Mouse (Mus musculus): ENCODE results near the gene Lrrc72. TPM values are rescaled to one million over a fixed set of nuclear protein-coding genes. Genes with fewer than 3 reads are reported as not detected.

The Lrrc72 gene
- polyA plus RNA-seq, 1 experiment from 2014 or later: not detected

DNA sequence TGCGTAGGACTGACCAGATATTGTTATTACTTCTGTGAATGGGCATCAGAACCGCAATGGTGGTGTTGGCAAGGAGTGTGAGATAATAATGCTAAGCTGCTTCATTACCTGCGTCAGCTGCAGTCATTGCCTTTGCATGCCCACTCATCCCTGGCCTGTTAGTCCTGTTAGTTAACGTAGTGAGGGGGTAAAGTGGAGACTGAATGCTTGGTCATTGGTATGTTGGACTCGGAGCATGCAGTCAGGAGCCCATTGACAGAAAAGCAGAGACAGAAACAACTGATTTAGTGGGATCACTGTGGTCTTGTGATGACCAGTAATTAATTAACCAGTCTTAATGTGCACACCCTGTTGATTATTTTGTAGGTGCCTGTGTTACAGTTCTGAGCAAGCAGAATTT, 76.0 kb downstream of the Lrrc72 start:
- Histone ChIP-seq H3K4me2 (ENCODE audit: low read depth, severe bottlenecking) (no peak overlapping the region), H3K27me3 (ENCODE audit: control insufficient read depth, insufficient read depth, low read length) (no peaks in the 10 kb centered on the region), H3K27ac (replicated peaks; ENCODE audit: low read depth, low read length) (no peak overlapping the region), H3K4me3 (ENCODE audit: low read depth, low read length) (no peak overlapping the region), H3K36me3 (ENCODE audit: control insufficient read depth, insufficient read depth, low read length) (peaks cover 6% of the 10 kb centered on the region; the same call in 1 of the 2 replicates), H3K9me3 (ENCODE audit: control insufficient read depth, low read length) (no peaks in the 10 kb centered on the region), H3K9ac (ENCODE audit: low read length) (no peak overlapping the region), H3K4me1 (ENCODE audit: control insufficient read depth, insufficient read depth, low read length) (no peaks in the 10 kb centered on the region)
- WGBS: 97% methylated on average over 5 of the region's 5 CpGs
- DNase-seq (ENCODE audit: low spot score): no peak
- no peak for ATAC-seq (ENCODE audit: insufficient number of reproducible peaks, low FRiP score, low TSS enrichment, low read depth)

DNA sequence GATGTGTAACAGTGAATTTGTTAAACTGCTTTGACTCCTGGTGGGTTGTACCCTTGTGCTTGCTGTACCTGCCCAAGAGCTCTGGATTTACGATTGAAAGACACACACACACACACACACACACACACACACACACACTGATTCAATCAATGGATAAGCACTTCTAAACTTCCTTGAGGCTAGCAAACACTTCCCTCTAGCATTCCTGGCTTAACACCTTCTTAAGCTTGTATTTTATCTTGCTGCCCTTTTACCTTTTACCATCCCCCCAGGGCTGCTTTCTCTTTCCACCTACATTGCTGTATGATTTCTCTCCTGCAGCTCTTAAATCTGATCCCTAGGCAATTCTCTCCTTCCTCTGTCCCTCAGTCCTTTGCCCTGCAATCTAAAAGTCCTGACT, 87.9 kb downstream of the Lrrc72 start:
- no peak for DNase-seq (ENCODE audit: low spot score)
- ATAC-seq (ENCODE audit: insufficient number of reproducible peaks, low FRiP score, low TSS enrichment, low read depth): no peak
- Histone ChIP-seq H3K9me3 (ENCODE audit: control insufficient read depth, low read length) (no peaks in the 10 kb centered on the region), H3K36me3 (ENCODE audit: control insufficient read depth, insufficient read depth, low read length) (no peaks in the 10 kb centered on the region), H3K9ac (ENCODE audit: low read length) (no peak overlapping the region), H3K4me2 (ENCODE audit: low read depth, severe bottlenecking) (no peak overlapping the region), H3K27me3 (ENCODE audit: control insufficient read depth, insufficient read depth, low read length) (no peaks in the 10 kb centered on the region), H3K4me3 (ENCODE audit: low read depth, low read length) (no peak overlapping the region), H3K4me1 (ENCODE audit: control insufficient read depth, insufficient read depth, low read length) (peaks cover 4% of the 10 kb centered on the region; the same call in 1 of the 2 replicates), H3K27ac (replicated peaks; ENCODE audit: low read depth, low read length) (0 out of 2 replicates have a peak overlapping the region, but pooled peaks have one; percentile 3)
- 8% methylated on average over 1 of the region's 1 CpGs for WGBS

DNA sequence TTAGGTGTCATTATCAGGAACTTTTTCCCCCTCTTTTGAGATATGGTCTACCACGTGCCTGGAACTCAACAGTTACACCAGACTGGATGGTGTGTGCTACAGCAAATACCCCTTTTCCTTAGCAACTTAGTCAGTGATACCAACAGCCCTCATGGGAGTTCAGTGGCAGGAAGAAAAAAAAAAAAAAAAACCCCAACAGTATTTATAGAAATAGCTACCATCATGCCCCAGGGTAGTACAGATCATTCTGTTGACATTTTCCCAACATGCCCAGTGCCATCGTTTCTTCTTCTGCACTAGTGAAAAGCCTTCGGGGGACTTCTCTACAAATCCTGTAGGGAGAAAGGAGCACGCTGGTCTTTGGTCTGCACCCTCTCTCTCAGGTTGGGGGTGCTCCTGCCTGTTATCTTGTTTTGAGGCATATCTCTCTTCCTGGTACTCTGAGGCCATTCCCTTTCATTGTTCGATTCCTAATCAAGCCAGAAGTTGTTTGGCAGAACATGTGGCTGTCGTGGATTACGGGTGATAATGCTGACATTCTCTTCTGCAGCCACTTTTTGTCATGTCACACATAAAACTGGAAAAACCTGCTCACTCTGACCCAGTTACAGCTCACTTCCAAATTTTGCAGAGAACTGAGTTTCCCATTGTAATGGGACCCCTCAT, 88.9 kb downstream of the Lrrc72 start:
- H3K9me3 ChIP-seq (ENCODE audit: control insufficient read depth, low read length): no peaks in the 10 kb centered on the region
- no peak overlapping the region for H3K4me3 ChIP-seq (ENCODE audit: low read depth, low read length)
- no peak for ATAC-seq (ENCODE audit: insufficient number of reproducible peaks, low FRiP score, low TSS enrichment, low read depth)
- H3K4me1 ChIP-seq (ENCODE audit: control insufficient read depth, insufficient read depth, low read length): peaks cover 4% of the 10 kb centered on the region; the same call in 1 of the 2 replicates
- 89% methylated on average over 7 of the region's 7 CpGs for WGBS
- H3K4me2 ChIP-seq (ENCODE audit: low read depth, severe bottlenecking): no peak overlapping the region
- H3K27ac ChIP-seq (replicated peaks; ENCODE audit: low read depth, low read length): no peak overlapping the region
- no peak overlapping the region for H3K9ac ChIP-seq (ENCODE audit: low read length)
- no peak for DNase-seq (ENCODE audit: low spot score)
- no peaks in the 10 kb centered on the region for H3K36me3 ChIP-seq (ENCODE audit: control insufficient read depth, insufficient read depth, low read length)
- no peaks in the 10 kb centered on the region for H3K27me3 ChIP-seq (ENCODE audit: control insufficient read depth, insufficient read depth, low read length)

Other genes starting within 250 kb of the Lrrc72 start
- 54.7 and 57.6 TPM in 2 replicates for gene Tspan13, start 210.9 kb downstream of the Lrrc72 start, polyA plus RNA-seq (2014; fragmentation: Nextera tagmentation; extraction: Ambion mirVana)
- 28.1 and 28.5 TPM in 2 replicates for gene Ankmy2, start 96.3 kb downstream of the Lrrc72 start, polyA plus RNA-seq (2014; fragmentation: Nextera tagmentation; extraction: Ambion mirVana)
- 312 and 328 TPM in 2 replicates for gene Bzw2, start 95.3 kb downstream of the Lrrc72 start, polyA plus RNA-seq (2014; fragmentation: Nextera tagmentation; extraction: Ambion mirVana)
- gene Sostdc1, start 60.7 kb upstream of the Lrrc72 start, polyA plus RNA-seq (2014; fragmentation: Nextera tagmentation; extraction: Ambion mirVana): 22.6 and 31.0 TPM in 2 replicates
- 5.1 and 5.5 TPM in 2 replicates for gene Ispd, start 128.1 kb upstream of the Lrrc72 start, polyA plus RNA-seq (2014; fragmentation: Nextera tagmentation; extraction: Ambion mirVana)
- gene D630036H23Rik, start 128.8 kb upstream of the Lrrc72 start, polyA plus RNA-seq (2014; fragmentation: Nextera tagmentation; extraction: Ambion mirVana): 2.0 and 2.7 TPM in 2 replicates

Data from limb, embryonic 11.5 days (tissue).